Mouse (Mus musculus) kidney, postnatal 14 days (tissue): ENCODE measurements around the gene Ccdc92b.
"Not testable (repeated sequence)": the region's sequence is repeated elsewhere in the genome, so short reads cannot be mapped to it uniquely, and the experiment has no call there.

Experiments used
- DNase-seq: peaks from one replicate; pipeline ENCODE4 v3.0.0; 2022; ENCODE audit warnings: mixed read lengths

Gene Ccdc92b

GRCm38 (mm10) chr11:74619201-74619955 is at the start of gene Ccdc92b:
TSS of gene Ccdc92b (plus strand) at chr11:74619605.
- DNase-seq = peak; percentile 91

- DNase-seq = no peak
Measured at GRCm38 (mm10) chr11:74569735-74570134, 49.7 kb upstream of the Ccdc92b start.

GRCm38 (mm10) chr11:74572459-74573061 is 46.8 kb upstream of the Ccdc92b start:
- DNase-seq = no peak

DNA sequence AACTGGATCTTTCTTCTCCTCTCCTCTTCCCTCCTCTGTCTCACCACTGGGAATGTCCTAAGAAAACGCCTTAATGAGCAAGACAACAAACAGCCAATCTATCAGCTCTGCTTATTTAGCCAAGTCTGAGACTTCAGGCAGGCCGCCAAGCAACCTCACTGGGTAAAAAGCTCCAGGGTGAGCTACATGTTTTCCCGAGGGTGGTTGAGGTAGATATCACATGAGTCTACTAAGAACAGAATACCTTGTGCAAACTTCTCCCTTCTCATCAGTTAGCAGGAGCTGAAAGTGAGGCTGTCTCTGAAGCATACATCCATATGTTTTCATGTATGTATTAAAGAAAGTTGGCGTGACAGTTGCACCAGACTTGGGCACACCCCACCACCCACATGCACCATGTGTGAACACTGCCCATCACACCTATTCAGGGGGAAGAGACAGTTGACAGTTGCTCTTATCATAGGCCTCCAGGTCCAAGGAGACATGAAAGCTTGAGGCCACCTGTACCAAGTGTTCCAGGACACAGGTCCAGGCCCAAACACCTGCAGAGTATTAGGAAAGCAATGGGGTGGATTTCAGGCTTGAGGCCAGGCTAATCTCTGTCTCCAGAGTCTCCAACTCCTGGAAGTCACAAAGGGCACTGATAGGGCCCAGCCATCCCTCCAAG is 44.5 kb upstream of the Ccdc92b start:
- DNase-seq = no peak

- DNase-seq = no peak
Measured at GRCm38 (mm10) chr11:74575940-74576339, 43.5 kb upstream of the Ccdc92b start.

DNA sequence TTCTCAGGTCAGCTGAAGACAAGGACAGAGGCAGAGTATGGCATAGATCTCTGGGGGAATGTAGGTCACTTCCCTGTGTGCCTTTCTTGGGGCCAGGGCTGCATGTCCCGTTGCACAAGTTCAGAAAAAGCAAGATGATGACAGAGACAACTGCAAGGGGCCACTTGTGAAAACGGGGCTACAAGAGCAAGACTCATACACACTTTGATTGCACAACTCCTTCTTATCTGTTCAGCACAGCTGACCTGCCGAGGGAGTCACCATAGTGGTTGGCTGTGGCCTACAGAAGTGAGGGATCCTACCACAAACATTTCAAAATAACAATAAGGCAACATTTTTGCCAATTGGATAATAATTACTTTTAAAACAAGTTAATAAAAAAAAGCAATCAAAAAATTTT is 42.3 kb upstream of the Ccdc92b start:
- no peak for DNase-seq

DNA sequence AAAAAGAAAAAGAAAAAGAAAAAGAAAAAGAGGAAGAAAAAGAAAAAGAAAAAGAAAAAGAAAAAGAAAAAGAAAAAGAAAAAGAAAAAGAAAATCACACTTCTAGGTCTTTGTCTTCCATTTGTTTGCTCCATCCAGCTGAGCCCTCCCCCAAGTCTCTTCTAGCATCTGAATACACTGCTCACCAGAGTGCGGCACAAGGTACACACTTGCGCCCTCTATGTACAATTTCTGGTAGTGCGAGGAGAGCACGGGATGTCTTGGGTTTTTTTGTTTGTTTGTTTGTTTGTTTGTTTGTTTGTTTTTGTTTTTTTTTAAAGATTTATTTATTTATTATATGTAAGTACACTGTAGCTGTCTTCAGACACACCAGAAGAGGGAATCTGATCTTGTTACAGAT is 38.1 kb upstream of the Ccdc92b start:
- not testable (repeated sequence) for DNase-seq

GRCm38 (mm10) chr11:74582464-74582863 is 36.9 kb upstream of the Ccdc92b start:
- DNase-seq = no peak

DNA sequence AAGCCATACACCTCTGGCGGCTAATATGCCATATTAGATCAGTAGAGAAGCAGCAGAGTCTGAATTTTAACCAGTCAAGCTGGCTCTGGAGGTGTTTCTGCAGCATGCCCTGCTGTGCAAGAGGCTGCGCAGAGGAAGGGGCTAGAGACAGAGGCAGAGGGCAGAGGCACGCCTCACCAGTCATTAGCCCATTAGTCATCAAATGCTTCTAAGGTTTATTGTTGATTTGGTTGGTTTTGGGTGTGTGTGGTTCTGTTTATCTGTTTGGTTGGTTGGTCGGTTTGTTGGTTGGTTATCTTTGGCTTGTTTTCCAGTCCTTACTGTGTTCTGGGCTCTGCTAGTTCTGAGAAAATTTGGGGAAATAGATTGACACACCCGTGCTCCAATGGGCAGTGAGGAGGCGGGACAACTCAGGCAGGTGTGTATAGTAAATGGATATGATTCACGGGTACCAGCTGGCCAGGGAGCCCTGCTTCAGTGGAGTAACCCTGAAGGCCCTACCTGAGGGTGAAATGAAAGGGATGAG is 35.5 kb upstream of the Ccdc92b start:
- no peak for DNase-seq

DNA sequence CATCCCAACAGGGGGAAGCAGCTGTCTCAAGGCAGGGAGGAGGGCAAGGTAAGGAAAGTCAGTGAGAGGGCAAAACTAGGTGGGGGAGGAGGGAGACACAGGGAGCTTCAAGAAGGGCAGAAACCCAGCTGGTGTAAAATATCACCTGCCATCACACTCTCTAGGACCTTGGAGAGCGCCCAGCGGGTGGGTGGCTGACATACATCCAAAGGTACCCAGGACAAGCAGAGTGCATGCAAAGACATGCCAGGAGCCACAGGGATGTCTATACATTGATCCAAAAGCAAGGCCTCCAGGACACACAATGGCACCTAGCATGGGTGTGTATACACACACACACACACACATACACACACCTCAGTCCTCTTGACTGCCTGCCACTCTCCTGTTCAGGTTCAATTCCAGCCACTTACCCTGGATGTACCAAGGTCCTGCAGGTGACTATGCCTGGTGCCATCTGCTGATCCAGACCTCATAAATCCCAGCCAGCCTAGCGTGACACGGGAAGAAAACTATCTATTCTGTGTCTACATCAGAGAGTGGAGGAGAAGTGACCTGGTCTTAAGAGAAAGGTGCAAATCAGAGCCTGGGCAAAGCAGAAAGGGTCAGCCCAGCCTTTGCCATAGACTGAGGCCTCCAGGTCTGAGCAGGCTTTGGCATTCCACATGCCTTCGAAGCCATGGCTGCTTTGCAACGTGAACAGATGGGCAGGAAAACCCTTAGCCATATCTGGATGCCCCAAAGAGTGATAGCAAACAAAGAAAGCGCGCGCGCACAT is 34.3 kb upstream of the Ccdc92b start:
- peak; percentile 44 for DNase-seq

- no peak for DNase-seq
Measured at GRCm38 (mm10) chr11:74586401-74586800, 33.0 kb upstream of the Ccdc92b start.

DNA sequence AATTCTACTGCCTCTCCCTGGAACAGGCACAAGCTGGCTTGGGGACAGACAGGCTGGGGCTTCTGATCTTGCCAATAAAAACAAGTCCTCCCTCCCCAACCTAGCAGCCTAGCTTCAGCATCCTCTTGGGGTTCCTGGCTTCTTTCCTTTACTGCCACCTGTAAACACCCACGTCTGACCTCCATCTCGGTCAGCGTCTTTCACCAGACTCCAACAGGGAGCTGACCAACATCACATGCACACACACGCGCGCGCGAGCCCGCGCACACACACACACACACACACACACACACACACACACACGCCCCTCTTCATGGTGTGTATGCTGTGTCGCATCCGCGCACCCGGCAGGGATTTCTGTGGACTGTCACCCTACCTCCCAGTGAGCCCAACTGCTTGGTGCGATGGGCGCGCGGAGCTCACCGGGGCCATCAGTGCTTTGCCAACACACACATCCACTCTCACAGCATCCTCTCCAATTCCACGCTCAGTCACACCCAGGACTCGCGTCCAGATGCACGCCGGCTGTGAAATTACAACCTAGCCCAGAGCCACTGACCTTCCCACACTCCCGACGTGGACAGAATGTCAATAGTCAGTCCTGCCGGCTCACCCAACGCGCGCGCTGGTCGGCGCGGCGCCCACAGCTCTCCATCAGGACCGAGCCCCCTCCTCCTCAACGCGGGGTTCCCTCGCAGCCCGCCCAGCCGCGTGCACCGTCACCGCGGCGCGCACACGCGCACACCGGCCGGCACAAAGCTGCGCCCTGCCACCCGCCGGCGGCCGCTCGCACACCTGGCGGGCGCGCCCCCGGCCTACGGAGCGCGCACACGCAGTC is 29.8 kb upstream of the Ccdc92b start:
- no peak for DNase-seq

GRCm38 (mm10) chr11:74590239-74590596 is 29.2 kb upstream of the Ccdc92b start:
- DNase-seq = no peak

- no peak for DNase-seq
Measured at GRCm38 (mm10) chr11:74590691-74591090, 28.7 kb upstream of the Ccdc92b start.

DNA sequence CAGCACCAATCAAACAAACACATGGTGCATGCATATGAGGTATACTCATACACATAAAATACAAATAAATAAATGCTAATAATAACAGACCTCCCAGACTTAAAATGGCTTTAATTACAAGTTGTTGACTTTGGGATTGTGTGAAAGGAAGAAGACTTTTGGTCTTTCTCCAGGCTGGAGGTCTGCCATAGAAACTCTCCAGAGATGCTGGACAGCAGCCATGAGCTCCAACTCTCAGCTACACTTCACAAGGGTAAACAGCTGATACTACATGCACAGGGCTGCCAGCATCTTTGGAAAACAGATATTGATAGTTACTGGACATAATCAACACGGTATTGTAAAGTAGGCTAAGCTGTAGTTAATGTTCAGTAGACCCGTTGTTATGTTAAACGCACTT is 27.2 kb upstream of the Ccdc92b start:
- DNase-seq = peak; percentile 48

- DNase-seq = no peak
Measured at GRCm38 (mm10) chr11:74597283-74597989, 22.0 kb upstream of the Ccdc92b start.

- DNase-seq = no peak
Measured at GRCm38 (mm10) chr11:74597990-74598337, 21.4 kb upstream of the Ccdc92b start.

DNA sequence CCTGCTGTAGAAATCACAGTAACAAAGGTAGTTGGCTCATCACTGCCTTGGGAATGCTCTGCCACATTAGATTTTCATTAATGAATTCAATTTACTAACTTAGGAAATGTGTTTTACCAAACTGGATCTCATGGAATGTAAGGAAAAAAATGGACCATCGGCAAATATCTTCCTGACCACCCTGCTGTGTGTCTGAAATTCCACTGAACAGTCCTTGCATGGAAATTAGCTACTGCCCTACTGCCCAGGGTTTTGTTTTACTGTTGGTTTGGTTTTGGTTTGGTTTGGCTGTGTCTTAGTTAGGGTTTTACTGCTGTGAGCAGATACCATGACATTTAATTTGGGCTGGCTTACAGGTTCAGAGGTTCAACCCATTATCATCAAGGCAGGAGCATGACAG is 17.1 kb upstream of the Ccdc92b start:
- DNase-seq = no peak

DNA sequence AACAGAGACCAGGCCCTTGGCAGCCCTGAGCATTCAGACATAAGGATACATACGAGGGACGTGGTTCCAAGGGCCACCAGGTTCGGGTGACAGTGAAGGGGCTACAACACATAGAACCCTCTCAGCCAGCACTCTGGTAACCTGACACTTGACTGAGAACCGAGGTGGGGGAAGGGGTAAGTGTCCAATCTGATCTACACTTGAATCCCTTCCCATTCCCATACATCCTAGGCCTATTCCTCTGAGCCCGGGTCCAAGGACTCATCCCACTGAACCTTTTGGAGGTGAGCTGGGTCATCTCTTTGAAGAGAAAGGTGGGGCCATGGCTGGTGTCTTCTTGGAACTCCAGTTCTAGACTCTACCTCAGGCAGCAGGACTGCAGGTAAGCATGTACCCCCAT is 9.3 kb upstream of the Ccdc92b start:
- DNase-seq = no peak

DNA sequence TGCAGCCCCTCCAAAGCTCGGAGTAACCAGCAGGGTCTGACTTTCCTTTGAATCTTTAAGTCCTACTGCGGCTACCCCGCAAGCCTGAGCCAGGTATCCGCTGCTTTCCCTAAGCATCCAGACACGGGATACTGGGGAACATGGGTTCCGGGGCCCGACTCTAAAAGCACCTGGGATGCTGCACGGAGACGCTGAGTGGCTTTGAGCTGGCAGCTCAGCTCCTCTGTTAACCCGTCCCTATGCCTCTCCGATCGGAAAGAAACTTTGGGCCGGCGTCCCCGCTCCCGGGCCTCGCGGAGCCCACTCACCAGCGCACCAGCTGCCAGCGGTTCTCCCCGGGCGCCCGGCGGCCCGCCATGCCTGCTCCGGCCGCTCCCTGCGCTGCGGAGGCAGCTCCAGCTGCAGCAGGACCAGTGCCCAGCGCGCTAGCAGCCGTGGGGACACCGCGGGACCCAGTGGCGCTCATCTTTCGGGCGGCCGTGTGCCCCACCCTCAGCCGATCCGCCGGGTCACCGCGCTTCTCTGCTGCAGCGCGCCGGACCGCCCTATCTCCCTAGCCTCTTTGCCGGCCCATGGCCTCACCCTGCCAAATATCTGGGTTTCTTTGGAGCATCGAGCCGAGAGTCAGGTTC is 8.7 kb upstream of the Ccdc92b start, which contains the start of gene Rap1gap2:
Rap1gap2 (minus strand) TSS at position 371 of the 632 bp plus-strand sequence.
- DNase-seq = peak; percentile 5

- DNase-seq = no peak
Measured at GRCm38 (mm10) chr11:74611437-74611836, 8.0 kb upstream of the Ccdc92b start.
